Mouse (Mus musculus) forebrain, postnatal 0 days (tissue): ENCODE results near the gene Areg. TPM values are rescaled to one million over a fixed set of nuclear protein-coding genes. Genes with fewer than 3 reads are reported as not detected.

Experiments
- ATAC-seq: fragments of 200-750 bp; cut with Nextera tagmentation; 2 replicates; pipeline ENCODE4 v1.8.0; 2017; ENCODE audit warnings: mild to moderate bottlenecking, moderate library complexity
- DNase-seq: peaks from one replicate; pipeline ENCODE4 v3.0.0-alpha.2; 2015
- H3K27ac ChIP-seq: fragments of 300-500 bp; sonication (generic); 2 replicates; pipeline ENCODE4 v1.5.1; 2014; ENCODE audit warnings: low read depth, mild to moderate bottlenecking, antibody characterized with exemption, low read length, moderate library complexity, mixed read lengths
- H3K27me3 ChIP-seq: fragments of 300-500 bp; sonication (generic); 2 replicates; pipeline ENCODE4 v1.6.1; 2014; ENCODE audit warnings: mild to moderate bottlenecking, low read length, mixed read lengths; ENCODE audit not compliant: insufficient read depth
- H3K36me3 ChIP-seq: fragments of 300-500 bp; sonication (generic); 2 replicates; pipeline ENCODE4 v1.6.1; 2014; ENCODE audit warnings: mild to moderate bottlenecking, moderate library complexity; ENCODE audit not compliant: insufficient read depth
- H3K4me1 ChIP-seq: fragments of 300-500 bp; sonication (generic); 2 replicates; pipeline ENCODE4 v1.6.1; 2014; ENCODE audit warnings: antibody characterized with exemption; ENCODE audit not compliant: insufficient read depth
- H3K4me2 ChIP-seq: fragments of 300-500 bp; sonication (generic); 2 replicates; pipeline ENCODE4 v1.6.1; 2014; ENCODE audit warnings: low read depth, mild to moderate bottlenecking, moderate library complexity
- H3K4me3 ChIP-seq: fragments of 300-500 bp; sonication (generic); 2 replicates; pipeline ENCODE4 v1.5.1; 2014; ENCODE audit warnings: low read depth, low read length, mixed read lengths
- H3K9ac ChIP-seq: fragments of 300-500 bp; sonication (generic); 2 replicates; pipeline ENCODE4 v1.6.1; 2014; ENCODE audit warnings: mild to moderate bottlenecking
- H3K9me3 ChIP-seq: fragments of 300-500 bp; sonication (generic); 2 replicates; pipeline ENCODE4 v1.6.1; 2016; ENCODE audit warnings: low read length
- CTCF ChIP-seq: sonication (generic); IDR thresholded peaks from 2 replicates; pipeline ENCODE4 v1.5.1; 2016; ENCODE audit warnings: antibody characterized with exemption, control low read depth, low read depth
- WGBS: fragments of 180-500 bp; shearing (Covaris S2); extraction: QIAGEN DNeasy Blood & Tissue Kit; methylation state at CpG from one replicate; pipeline ENCODE4 v1.1.7; 2014; 5-methylcytosine and 5-hydroxymethylcytosine counted together
- polyA plus RNA-seq: library from polyadenylated mRNA; unstranded; fragments of >200 nt; fragmentation: Nextera tagmentation; extraction: Ambion mirVana; gene quantifications from 2 replicates; pipeline ENCODE4 v1.2.1, GENCODE M21; 2015
- total RNA-seq: library from RNA; depleted of rRNA; stranded (reverse); fragments of >200 nt; gene quantifications from 2 replicates; pipeline ENCODE4 v1.2.3, GENCODE M21; 2014

Gene Areg
- total and polyA plus RNA-seq, 2 experiments from 2014 or later: 0.54 TPM; not detected in 1

DNA sequence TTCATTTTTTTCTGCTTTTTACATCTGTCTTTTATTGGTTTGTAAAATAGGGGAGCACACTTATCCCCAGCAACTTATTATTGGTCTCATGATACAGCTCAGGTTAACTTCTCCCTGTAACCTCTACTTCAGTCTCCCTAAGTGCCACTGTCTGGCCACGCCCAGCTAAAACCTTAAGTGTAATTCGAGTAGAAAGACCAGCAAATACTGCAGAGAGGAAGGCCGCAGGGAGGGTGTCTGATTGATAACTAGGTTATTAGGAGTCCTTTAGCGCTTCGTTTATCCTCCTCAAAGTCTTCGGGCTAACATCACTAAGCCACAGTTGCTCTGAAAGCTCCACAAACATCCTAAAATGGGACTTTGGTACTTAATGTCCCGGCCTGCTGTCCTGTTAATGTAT lies 429 bp upstream of the Areg start:
- TF ChIP-seq CTCF: no peak
- peak; percentile 2 for DNase-seq
- Histone ChIP-seq H3K4me2 (peak overlapping the region; percentile 94), H3K4me1 (no peaks in the 10 kb centered on the region), H3K9ac (peak overlapping the region; percentile 55), H3K36me3 (no peaks in the 10 kb centered on the region), H3K9me3 (no peaks in the 10 kb centered on the region), H3K4me3 (peak overlapping the region; percentile 55), H3K27ac (no peak overlapping the region), H3K27me3 (peaks cover 18% of the 10 kb centered on the region)
- WGBS: 8% methylated on average over 7 of the region's 7 CpGs
- no peak for ATAC-seq

DNA sequence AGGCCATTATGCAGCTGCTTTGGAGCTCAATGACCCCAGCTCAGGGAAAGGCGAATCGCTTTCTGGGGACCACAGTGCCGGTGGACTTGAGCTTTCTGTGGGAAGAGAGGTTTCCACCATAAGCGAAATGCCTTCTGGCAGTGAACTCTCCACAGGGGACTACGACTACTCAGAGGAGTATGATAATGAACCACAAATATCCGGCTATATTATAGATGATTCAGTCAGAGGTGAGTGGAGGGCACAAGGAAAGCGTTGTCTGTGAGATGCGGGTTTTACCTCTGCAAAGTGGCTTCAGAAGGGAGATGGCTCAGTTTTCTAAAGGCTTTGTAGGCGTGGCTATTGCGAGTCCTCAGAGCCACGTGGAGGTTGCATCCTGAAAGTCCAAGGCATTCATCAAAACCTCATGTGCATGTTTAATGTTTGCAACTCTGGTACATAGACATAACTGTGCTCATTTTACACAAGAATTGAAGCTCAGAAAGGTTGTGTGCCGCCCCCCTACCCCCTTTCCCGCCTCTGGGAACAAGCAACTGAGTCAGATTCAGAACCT lies 1.6 kb downstream of the Areg start:
- no peak overlapping the region for H3K4me2 ChIP-seq
- 50% methylated on average over 13 of the region's 13 CpGs for WGBS
- H3K4me3 ChIP-seq: no peak overlapping the region
- H3K27ac ChIP-seq: no peak overlapping the region
- ATAC-seq (no peak), DNase-seq (no peak)
- H3K4me1 ChIP-seq: no peaks in the 10 kb centered on the region
- H3K27me3 ChIP-seq: peaks cover 18% of the 10 kb centered on the region
- no peak for TF ChIP-seq CTCF
- H3K9me3 ChIP-seq: no peaks in the 10 kb centered on the region
- no peaks in the 10 kb centered on the region for H3K36me3 ChIP-seq
- no peak overlapping the region for H3K9ac ChIP-seq

DNA sequence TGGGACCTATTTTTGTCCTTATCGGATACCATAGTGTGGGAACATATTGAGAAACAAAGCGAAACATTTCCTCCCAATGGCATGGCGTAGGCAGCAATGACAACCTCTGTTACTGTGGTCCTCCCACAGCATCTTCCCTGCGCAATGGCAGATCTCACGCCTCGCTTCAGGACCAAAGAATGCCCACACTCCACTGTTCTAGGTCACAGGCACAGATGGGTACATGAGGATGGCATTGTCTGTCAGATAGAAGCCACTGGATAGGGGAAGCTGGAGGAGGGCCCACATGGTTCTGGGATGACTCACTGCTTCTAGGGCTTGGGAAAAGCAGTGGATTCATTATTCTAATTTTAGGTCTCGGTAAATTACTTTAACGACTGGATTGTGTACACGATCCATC lies 5.6 kb downstream of the Areg start:
- ATAC-seq (no peak), DNase-seq (no peak)
- H3K4me3 ChIP-seq: no peak overlapping the region
- no peaks in the 10 kb centered on the region for H3K9me3 ChIP-seq
- H3K27ac ChIP-seq: no peak overlapping the region
- no peak overlapping the region for H3K4me2 ChIP-seq
- H3K27me3 ChIP-seq: peaks cover 14% of the 10 kb centered on the region
- no peak for TF ChIP-seq CTCF
- H3K36me3 ChIP-seq: no peaks in the 10 kb centered on the region
- H3K9ac ChIP-seq: no peak overlapping the region
- 81% methylated on average over 9 of the region's 9 CpGs for WGBS
- H3K4me1 ChIP-seq: no peaks in the 10 kb centered on the region

DNA sequence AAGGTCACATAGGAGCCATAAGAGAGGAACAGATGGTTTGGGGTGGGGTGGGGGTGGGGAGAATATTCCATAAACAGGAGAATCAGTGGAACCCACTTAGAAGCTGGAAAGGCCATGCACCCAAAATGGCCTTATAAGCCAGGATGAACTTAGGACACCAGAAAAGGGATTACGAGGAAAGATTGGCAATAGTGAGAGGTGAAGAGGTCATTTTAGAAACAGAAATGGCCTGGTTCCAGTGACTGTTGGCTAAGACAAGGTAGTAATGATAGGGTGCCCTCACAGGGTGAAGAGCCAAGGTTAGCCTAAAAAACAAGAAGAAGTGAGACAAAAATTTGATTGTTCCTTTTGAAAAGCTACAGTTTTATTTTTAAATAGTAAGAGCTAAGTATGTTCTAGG lies 7.6 kb downstream of the Areg start:
- TF ChIP-seq CTCF: no peak

DNA sequence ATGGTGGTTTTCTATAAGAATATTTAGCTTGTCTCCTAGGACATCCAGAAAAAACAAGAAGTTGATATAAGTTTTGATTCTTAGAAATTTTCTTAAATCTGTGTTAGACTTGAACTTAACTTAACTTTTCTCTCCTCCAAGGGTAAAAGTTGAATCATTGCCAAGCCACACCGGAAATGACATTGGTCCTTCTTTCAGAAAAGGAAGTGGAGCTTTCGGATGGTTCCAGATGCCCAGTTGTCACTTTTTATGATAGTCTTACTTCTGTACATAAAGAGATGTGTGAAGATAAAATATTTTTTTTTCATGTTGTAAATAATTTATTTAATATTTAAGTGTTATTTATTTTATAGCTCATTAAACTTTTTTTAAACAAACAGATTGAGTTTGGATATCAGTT lies 8.7 kb downstream of the Areg start:
- H3K36me3 ChIP-seq: no peaks in the 10 kb centered on the region
- H3K4me1 ChIP-seq: no peaks in the 10 kb centered on the region
- H3K4me3 ChIP-seq: no peak overlapping the region
- no peak overlapping the region for H3K9ac ChIP-seq
- H3K9me3 ChIP-seq: 0 out of 2 replicates have a peak, but pooled peaks cover 5% of the 10 kb centered on the region
- DNase-seq: no peak
- ATAC-seq: no peak
- no peak overlapping the region for H3K27ac ChIP-seq
- no peak for TF ChIP-seq CTCF
- no peaks in the 10 kb centered on the region for H3K27me3 ChIP-seq
- WGBS: 85% methylated on average over 2 of the region's 2 CpGs
- H3K4me2 ChIP-seq: no peak overlapping the region

More for the DNA sequence above, 7.6 kb downstream of the Areg start:
- H3K36me3 ChIP-seq: no peaks in the 10 kb centered on the region
- 78% methylated on average over 1 of the region's 1 CpGs for WGBS
- ATAC-seq (no peak), DNase-seq (no peak)
- H3K4me3 ChIP-seq: no peak overlapping the region
- no peak overlapping the region for H3K4me2 ChIP-seq
- no peak overlapping the region for H3K27ac ChIP-seq
- H3K4me1 ChIP-seq: no peaks in the 10 kb centered on the region
- H3K27me3 ChIP-seq: no peaks in the 10 kb centered on the region
- 0 out of 2 replicates have a peak, but pooled peaks cover 5% of the 10 kb centered on the region for H3K9me3 ChIP-seq
- H3K9ac ChIP-seq: no peak overlapping the region

DNA sequence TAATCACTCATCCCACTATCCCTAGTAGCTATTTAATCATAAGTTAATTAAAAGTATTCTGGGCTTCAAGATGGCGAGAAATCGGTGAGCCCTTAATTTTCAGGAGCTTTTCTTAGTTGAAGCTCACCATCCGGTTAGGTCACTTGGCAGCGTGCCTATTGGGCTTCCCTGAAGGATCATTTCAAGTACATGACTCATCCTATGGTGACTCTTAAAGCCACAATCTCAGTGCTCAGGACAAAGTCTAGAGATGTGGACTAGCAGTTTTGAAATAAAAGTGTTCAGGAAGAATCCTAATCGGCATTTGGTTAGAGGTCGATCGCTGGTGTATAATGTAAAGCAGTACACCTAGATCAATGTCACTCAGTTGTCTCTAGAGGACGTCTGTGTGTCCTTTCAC lies 17.3 kb downstream of the Areg start:
- Histone ChIP-seq H3K36me3 (no peaks in the 10 kb centered on the region), H3K27me3 (no peaks in the 10 kb centered on the region), H3K4me3 (no peak overlapping the region), H3K27ac (no peak overlapping the region), H3K4me2 (no peak overlapping the region), H3K4me1 (no peaks in the 10 kb centered on the region), H3K9me3 (no peaks in the 10 kb centered on the region), H3K9ac (no peak overlapping the region)
- TF ChIP-seq CTCF: no peak
- ATAC-seq (no peak), DNase-seq (no peak)
- 85% methylated on average over 8 of the region's 8 CpGs for WGBS

DNA sequence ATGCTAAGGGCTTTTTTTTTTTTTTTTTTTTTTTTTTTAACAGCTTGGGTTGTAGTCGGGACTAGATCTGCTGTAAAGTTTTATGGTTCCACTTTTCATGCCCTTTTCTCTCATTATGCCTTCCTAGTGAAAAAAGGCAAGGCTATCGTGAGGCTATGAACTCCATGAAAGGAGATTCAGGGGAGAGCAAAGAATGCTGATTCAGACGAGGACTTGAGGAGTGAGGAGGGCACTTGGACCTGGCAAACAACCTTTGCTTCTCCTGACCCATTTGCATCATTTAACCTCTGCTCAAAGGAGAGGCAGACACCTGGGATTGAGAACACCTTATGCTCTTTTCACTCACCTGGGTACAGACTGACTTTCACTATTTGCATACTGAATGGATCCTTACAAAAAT lies 17.8 kb downstream of the Areg start:
- H3K36me3 ChIP-seq: no peaks in the 10 kb centered on the region
- H3K4me2 ChIP-seq: no peak overlapping the region
- H3K4me1 ChIP-seq: no peaks in the 10 kb centered on the region
- DNase-seq (no peak), ATAC-seq (no peak)
- H3K27ac ChIP-seq: no peak overlapping the region
- 64% methylated on average over 3 of the region's 3 CpGs for WGBS
- no peak for TF ChIP-seq CTCF
- H3K9ac ChIP-seq: no peak overlapping the region
- no peak overlapping the region for H3K4me3 ChIP-seq
- no peaks in the 10 kb centered on the region for H3K27me3 ChIP-seq
- no peaks in the 10 kb centered on the region for H3K9me3 ChIP-seq
